Mouse (Mus musculus): ENCODE measurements around the gene Adck1.
"Not testable (repeated sequence)": the region's sequence is repeated elsewhere in the genome, so short reads cannot be mapped to it uniquely, and the experiment has no call there.

The Adck1 gene

DNA sequence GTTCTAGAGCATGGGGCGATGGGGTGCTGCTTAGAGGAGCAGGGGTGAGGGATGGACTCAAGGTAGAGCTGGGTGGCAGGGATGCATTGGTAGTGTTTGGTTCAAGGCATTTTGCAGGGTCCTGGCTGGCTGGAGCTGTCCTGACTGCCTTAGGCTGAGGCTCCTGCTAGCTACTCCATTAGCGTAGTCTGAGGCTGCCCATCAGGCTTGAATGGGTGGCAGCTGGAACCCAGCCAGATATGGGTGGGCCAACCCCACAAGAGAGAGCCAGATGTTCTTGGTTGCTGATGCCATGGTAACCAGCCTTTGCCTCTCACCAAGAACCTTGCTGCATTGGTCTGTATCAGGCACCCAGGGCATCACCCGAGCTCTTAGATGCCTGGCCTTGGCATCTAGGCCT lies 66.6 kb downstream of the Adck1 start:
- DNase-seq (ENCODE audit: low read depth, low spot score) = no peak

- no peak for DNase-seq (ENCODE audit: low read depth, low spot score)
Measured at GRCm38 (mm10) chr12:88428735-88429134, 68.4 kb downstream of the Adck1 start.

- no peak for DNase-seq (ENCODE audit: low read depth, low spot score)
Measured at GRCm38 (mm10) chr12:88432277-88432676, 71.9 kb downstream of the Adck1 start.

DNA sequence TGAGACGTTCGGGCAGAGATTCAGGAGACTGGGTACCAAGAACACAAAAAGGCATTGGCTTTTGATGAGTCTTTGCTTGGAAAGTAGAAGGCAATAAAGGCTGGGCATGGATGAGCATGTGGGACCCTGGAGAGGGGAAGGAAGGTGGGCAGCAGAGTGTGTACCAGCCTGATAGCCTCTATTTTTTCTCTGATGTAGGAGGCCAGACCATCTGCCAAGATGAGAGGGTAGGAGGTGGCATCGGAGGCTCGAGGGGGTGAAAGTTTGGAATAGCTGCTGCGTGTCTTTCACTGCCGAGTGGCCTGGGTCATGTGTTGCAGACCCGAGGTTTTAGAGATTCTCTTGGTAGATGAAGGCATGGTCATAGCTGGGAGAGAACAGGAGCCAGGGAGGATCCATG lies 72.8 kb downstream of the Adck1 start:
- DNase-seq (ENCODE audit: low read depth, low spot score) = no peak

- DNase-seq (ENCODE audit: low read depth, low spot score) = no peak
Measured at GRCm38 (mm10) chr12:88436962-88437750, 76.8 kb downstream of the Adck1 start.

GRCm38 (mm10) chr12:88441922-88442809 lies 81.8 kb downstream of the Adck1 start:
- DNase-seq (ENCODE audit: low read depth, low spot score) = no peak

DNA sequence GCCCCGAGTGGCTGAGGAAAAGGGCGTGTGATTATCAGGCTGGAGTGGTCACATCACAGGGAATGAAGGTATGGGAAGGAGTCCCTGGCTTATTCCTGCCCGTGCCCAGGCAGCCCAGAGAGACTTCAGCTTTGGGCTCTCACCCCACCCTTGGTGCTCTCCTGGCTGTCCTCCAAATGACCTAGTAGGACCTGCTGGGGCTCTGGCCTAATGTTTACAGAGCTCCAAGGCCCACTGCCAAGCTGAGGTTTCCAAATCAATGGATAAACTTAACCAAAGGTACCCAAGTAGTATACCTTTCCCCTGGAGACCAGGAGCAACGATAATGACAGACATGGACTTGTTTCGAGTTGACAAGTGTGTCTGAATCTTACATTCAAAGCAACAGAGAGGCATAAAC lies 83.7 kb downstream of the Adck1 start:
- DNase-seq (ENCODE audit: low read depth, low spot score) = no peak

DNA sequence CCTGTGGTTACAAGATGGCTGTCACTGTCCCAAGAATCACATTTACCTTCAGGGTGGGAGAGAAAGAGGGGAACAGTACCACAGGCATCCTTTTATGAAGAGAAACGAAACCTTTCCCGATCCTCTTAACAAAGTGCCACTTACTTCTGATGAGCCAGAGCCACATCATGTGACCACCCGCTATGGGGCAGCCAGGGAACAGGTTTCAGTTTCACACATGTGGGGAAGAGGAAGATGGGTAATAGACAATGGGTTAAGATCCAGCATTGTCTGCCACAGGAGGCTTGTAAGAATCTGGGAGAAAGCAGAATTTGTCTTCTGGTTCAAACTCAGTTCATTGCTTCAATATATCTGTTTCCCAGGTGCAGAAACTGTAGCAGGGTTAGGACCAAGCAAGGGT lies 85.1 kb downstream of the Adck1 start:
- no peak for DNase-seq (ENCODE audit: low read depth, low spot score)

- DNase-seq (ENCODE audit: low read depth, low spot score) = no peak
Measured at GRCm38 (mm10) chr12:88450658-88451563, 90.6 kb downstream of the Adck1 start.

- DNase-seq (ENCODE audit: low read depth, low spot score) = no peak
Measured at GRCm38 (mm10) chr12:88454701-88455410, 94.5 kb downstream of the Adck1 start.

DNA sequence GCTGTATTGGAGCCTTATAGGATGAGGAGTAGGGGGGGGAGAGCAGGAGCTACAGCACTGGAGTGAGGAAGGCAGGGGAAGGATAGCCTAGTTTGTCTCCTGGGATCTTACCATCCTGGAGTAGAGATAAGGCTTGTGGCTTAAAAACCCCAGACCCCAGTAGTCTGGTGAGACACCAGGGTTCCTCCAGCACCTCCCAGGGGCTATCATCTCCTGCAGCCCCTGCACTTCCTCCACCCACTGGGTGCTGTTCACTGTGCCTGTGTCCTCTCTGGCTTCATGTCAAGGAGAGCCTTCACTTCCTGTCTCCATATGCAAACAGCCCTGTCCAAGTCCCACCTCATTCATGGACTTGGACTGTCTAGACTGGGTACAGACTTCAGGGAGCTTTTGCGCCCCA lies 96.7 kb downstream of the Adck1 start:
- DNase-seq (ENCODE audit: low read depth, low spot score) = no peak

DNA sequence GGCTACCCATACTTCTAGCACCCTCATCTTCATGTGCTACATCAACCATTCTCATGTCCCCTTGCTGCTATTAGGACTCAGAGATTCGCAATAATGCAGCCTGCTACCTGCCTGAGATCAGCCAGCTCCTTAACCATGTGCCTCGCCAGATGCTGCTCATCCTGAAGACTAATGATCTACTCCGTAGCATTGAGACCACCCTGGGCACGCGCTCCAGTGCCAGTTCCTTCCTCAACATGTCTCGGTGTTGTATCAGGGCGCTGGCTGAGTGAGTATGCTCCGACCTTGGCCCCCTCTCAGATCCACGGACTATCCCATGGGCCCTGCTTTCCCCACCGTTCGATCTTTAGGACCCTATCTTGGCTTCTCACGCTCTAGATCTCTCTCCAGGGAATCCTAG lies 98.6 kb downstream of the Adck1 start:
- DNase-seq (ENCODE audit: low read depth, low spot score) = no peak

- DNase-seq (ENCODE audit: low read depth, low spot score) = no peak
Measured at GRCm38 (mm10) chr12:88459461-88459860, 99.1 kb downstream of the Adck1 start.

GRCm38 (mm10) chr12:88461026-88461425 lies 100.7 kb downstream of the Adck1 start:
- no peak for DNase-seq (ENCODE audit: low read depth, low spot score)

- no peak for DNase-seq (ENCODE audit: low read depth, low spot score)
Measured at GRCm38 (mm10) chr12:88463588-88464290, 103.4 kb downstream of the Adck1 start.

DNA sequence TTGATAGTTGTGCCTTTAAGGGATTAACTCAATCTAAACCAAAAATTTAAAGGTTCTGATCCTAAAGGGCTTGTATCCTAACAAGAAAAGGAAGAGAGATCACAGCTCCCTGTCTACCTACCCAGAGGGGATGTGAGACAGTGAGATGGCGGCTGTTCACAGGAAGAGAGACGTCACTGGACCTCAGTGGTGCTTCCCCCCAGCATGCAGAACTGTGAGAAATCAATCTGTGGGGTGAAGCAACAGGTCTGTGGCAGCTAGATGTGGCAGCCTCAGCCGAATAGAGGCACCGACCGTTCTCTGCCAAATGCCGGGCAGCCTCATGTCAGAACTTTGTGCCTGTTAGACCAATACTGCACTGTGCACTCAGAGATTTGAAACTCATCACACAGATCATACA lies 106.4 kb downstream of the Adck1 start:
- DNase-seq (ENCODE audit: low read depth, low spot score) = no peak

DNA sequence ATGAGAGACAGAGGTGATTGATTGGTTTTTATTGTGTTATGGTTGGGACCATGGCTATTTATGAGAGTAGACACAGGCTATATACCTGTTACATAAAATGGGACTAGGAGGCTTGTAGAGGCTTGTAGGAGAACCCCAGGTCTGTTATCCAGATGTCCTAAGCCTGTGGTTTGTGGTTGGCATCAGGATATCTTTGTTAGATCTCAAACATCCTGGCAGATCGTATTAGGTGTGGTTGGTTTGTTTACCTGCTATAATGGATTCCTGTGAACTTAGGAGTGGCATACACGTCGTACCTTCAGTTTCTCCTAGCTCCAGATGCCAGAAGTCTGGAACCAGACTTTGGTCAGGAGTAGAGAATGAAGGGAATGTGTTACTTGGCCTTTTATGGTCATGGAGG lies 106.9 kb downstream of the Adck1 start:
- DNase-seq (ENCODE audit: low read depth, low spot score) = no peak

- DNase-seq (ENCODE audit: low read depth, low spot score) = no peak
Measured at GRCm38 (mm10) chr12:88467935-88468465, 107.6 kb downstream of the Adck1 start.

DNA sequence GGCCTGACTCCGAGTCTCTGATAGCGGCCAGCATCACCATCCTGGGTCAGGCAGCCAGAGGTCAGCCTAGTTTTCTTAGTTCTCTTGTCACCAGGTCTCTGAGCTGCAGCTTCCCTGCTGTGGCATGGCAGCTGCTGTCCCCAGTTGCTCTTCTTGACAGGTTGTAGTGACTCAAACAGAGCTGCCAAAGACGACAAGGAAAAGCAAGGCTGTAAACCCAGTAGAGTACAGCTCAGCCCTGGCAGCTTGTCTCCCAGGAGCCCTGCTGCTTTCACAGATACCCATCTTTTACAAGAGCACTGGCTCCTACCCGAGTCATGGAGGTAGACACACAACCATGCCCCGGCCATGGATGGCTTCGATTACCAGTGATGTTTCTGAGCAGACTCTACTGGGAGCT lies 108.3 kb downstream of the Adck1 start:
- DNase-seq (ENCODE audit: low read depth, low spot score) = no peak

- not testable (repeated sequence) for DNase-seq (ENCODE audit: low read depth, low spot score)
Measured at GRCm38 (mm10) chr12:88471884-88472283, 111.5 kb downstream of the Adck1 start.

All from WW6 (cell line).